Mouse (Mus musculus): ENCODE data around the gene Pnrc2.

Pnrc2 gene

DNA sequence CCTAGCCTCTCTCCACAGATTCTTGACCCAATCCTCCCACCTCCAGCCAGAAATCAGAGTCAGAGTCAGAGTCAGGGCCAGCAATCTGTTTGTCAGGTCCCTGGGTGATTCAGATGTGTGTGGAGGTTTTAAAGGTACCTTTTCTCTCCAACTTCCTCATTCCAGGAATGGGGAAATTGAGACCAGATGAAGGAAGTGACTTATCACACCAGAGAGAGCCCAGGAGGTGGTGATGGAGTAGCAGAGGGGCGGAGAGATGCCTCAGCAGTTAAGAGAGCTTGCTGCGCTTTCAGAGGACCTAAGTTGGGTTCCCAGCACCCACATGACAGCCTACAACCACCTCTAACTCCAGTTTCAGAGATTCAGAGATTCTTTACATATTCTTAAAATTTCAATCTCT is 17.9 kb upstream of the Pnrc2 start:
- no peak for DNase-seq (ENCODE audit: low spot score)

DNA sequence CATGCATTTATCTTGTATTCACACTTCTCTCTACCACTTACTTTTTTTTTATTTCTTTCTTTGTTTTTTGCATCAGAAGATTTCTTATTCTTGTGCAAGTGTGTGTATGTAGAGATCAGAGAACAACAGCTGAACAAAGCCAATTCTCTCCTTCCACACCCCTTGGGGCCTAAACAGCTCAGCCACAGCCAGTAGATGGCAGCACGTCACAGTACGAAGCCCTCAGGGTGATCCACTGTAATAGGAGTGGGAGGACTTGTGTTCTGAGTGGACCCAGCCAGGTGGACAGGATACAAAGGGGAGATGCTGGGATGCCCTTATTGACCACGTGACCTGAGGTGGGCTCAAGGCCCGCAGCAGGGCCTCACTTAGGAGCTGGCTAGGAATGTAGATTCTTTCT is 16.2 kb upstream of the Pnrc2 start:
- peak; percentile 65 for DNase-seq (ENCODE audit: low spot score)

DNA sequence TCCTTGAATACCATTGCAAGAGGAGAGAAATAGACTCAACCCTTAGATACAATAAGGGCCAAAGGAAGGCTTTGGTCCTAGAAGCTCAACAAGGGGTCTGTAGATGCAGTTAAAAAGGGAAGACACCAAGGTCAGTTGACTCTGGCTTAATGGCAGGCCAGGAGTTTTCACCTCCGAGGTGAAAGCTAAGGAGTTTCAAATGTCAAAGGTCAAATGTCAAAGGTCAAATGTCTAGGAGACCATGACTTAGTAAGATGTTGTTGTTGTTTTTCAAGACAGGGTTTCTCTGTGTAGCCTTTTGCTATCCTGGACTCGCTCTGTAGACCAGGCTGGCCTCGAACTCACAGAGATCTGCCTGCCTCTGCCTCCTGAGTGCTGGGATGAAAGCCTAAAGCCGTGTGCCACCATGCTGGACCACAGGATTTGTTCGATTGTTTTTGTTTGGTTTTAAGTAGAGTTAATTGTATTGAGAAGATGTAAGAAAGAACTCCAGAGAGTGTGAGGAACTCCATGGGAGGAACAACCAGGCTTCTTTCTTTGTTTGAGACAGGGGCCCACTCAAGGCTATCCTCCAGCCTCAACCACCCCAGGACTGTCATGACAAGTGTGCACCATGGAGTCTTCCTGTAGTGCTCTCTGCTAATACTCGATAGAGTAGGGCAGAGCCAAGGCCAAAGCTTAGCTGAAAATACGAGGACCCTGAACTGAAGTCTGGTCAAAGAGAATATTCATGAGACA is 15.7 kb upstream of the Pnrc2 start:
- no peak for DNase-seq (ENCODE audit: low spot score)

DNA sequence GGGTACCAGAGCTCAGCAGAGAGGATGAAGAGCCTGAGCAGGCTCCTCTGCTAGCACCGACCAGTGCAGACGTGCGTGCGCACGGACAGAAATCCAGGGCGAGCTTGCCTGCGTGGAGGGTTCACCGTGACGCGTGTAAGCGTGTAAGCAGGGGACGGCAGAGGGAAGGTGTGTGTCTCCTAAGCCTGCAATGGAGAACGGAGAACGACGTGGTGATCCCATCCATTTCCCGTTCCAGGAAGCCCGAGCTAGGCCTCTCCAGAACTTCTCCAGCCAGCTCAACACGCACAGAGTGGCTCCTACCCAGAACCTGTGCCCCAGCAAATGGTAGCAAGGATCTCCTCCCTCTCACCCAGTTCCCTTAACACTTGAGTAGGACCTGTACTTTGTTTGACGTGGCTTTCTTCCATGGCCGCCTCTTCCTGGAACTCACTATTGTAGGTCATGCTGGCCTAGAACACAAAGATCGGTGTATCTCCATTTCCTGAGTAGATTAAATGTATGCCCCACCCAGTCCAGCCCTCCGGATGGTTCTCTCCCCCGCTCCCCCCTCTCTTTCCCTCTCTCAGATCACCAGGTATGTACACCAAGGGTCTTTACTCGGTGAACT is 14.9 kb upstream of the Pnrc2 start:
- DNase-seq (ENCODE audit: low spot score), result no peak

DNA sequence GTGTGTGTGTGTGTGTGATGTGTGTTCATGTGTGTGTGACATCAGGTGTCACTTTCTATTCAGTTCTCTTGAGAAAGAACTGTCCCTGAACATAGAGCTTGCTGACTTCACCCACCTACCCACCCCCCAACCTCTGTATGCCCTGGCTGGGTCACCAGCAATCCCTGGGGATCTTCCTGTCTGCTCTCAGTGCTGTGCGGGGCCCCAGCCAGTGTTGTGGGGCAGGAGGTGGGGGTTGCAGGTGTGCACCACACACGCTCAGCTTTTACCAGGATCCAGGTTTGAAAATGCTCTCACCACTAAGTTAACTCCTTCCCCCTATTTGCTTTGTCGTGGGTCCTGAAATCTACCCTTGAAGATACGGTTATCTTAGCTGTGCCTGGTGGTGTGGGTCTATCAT is 12.5 kb upstream of the Pnrc2 start:
- DNase-seq (ENCODE audit: low spot score), result no peak

DNA sequence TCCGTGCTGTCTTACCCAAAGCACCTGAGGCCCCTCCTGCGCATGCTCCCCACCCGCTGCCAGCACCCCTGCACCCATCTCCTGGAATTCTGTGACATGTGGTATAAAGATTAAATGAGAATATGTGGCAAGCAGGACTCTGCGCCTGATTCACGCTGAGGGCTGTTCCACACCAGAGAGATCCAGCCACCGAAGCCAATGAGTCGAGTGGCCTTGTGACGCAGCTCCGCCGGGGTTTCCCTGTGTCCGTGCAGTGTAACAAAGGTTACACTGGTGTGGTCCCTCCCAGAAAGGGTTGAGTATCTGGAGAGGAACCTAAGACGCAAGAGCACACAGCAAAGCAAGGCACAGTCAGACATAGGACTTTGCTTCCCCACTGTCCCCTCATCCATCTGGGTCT is 12.0 kb upstream of the Pnrc2 start:
- peak; percentile 24 for DNase-seq (ENCODE audit: low spot score)

DNA sequence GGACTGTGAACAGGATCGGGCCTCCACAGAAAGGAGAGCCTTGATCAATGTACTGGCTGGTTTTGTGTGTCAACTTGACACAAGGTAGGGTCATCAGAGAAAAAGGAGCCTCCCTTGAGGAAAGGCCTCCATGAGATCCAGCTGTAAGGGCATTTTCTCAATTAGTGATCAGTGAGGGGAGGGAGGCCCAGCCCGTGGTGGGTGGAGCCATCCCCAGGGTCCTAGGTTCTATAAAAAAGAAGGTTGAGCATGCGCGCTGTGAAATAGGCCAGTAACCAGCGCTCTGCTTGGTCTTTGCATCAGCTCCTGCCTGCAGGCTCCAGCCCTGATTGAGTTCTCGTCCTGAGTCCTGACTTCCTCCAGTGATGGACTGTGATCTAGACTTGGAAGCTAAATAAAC is 10.9 kb upstream of the Pnrc2 start:
- no peak for DNase-seq (ENCODE audit: low spot score)

DNA sequence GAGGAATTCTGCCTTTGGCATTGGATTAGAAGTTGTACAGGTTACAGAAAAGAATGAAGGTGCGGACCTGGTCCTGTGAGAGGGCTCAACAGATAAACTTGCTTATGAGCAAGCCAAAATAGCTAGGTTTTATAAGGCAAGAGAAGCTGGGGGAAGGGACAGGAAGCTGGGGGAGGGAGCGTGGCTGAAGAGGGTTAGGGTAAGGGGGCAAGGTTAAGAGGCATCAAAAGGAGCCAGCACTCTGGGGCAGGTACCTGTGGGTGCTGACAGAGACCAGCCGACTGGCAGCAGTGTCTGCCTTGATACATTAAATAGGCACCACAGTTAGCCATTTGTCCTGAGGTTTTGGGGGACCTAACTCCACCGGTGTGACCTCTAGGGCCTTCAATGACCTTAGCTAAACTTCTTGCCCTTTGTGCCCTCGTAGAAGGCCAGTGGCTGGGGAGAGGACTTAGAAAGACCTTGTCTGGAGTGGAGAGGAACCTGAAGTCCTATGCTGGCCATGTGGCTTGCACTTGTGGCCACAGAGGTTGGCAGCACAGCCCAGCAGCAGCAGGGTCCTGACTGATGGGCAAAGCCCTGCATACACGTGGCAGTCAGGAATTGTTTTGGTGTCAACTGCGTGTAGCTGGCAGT is 10.3 kb upstream of the Pnrc2 start:
- DNase-seq (ENCODE audit: low spot score), result no peak

DNA sequence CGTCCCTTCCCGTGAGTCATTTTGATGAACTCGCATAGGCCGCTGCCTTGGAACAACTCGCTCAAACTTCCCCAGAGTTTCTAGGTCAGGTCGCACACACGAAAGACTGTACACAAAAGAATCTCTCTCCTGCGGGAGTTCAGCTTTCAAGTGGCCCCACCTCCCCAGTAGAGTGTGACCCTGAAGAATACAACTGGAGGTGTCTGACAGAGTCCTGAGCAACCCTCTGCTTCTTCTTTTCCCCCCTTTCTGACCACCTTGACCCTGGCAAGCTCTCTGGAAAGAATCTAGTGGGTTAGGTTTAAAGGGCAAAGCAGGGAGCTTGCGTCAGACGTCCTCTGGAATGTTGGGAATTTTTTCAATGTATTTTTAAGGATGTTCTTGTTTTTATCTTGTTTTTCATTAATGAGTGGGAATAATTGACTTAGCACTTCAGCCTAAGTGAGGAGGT is 9.8 kb upstream of the Pnrc2 start:
- DNase-seq (ENCODE audit: low spot score), result no peak

DNA sequence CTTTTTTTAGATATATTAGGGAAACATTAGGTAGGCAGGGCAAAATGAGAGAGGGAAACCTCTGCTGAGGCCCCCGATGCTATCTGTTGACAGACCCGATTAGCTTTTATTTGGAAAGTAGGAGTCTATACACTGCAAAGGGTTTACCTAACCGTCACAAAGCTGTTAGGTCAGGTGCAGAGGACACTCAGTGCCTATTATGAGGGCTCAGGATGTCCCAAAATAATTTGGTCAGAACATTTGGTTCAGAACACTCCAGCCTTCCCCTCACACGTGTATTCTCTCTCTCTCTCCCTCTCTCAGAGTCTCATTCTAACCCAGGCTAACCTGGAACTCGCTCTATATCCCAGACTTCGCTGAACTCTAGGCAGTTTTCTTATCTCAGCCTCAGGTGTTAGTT is 8.4 kb upstream of the Pnrc2 start:
- no peak for DNase-seq (ENCODE audit: low spot score)

DNA sequence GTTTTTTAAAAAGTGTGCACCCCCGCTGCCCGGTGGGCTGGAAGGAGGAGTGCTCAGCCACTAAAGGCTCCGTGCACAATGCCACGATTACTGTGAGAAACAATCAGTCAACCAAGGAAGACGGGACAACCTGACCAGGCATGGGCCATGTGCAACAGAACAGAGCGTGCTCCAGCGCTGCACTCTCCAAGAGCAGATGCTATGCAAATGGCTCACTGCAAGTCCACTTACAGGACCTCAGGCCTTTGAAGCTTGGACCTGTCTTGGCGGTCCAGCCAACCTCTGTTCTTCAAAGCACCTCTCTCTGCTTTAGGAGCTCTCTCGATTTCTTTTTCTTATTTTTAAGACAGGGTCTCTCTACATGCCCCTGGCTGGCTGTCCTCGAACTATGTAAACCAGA is 6.9 kb upstream of the Pnrc2 start:
- no peak for DNase-seq (ENCODE audit: low spot score)

DNA sequence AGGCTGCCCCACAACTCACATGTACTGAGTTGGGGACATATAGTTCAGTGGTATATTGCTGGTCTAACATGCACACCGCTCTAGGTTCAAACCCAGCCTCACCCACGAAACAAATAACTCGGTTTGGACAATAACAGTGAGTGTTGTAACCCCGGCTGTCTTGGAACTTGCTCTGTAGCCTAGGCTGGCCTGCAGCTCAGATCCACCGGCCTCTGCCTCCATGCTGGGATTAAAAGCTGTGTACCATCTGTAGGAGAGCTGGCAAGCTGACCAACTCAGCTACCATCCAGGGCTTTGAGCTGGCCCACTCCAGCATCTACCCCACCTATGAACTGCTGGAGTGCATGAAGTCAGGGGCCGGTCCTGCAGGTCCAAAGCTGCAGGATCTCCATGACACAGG is 6.4 kb upstream of the Pnrc2 start:
- DNase-seq (ENCODE audit: low spot score), result no peak

DNA sequence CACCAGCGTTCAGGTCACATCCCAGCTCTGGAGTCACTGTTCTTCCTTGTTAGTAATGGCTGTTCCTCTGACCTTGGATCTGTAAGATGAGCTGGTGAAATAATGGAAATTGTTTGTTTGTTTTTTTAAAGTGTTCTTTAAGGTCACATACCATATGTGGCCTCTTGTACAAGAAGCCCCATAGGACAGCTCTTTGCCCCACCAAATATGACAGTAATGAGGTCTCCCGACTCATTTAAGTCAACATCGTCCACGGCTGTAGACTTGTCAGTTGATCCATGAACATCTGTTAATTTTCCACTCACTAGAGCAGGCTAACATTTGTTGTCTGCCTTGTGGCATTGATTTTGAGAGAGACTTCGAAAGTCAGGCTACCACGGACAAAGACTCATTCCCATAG is 5.4 kb upstream of the Pnrc2 start:
- no peak for DNase-seq (ENCODE audit: low spot score)

DNA sequence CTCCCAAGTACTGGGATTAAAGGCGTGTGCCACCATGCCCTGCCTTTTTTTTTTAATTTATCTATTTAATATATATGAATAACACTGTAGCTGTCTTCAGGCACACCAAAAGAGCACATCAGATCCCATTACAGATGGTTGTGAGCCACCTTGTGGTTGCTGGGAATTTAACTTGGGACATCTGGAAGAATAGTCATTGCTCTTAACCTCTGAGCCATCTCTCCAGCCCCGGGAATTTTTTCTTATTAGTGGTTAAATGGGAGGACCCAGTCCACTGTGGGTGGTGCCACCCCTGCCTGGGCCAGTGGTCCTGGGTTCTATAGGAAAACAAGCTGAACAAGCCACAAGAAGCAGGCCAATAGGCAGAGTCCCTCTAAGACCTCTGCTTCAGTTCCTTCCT is 4.1 kb upstream of the Pnrc2 start:
- no peak for DNase-seq (ENCODE audit: low spot score)

DNA sequence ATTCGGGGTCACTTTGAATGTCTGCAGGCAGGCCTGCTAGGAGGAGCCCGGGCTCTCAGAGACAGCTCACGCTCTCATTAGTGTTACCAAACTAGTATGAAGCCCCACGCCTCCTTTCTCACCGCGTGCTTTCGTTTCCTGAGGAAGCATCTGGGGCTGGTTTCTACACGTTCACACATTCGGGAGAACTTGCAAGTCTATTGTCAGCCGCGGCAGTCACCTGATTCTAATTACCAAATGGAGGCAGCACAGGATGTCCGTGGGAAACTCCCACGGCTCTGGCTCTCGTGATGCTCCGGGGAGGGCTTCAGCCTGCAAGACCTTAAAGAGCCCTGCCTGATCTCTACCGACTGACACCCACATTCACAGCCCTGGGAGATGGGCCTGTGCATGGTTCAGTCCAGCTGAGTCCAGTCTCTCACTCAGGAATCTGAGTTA is 3.0 kb upstream of the Pnrc2 start:
- DNase-seq (ENCODE audit: low spot score), result peak; percentile 75

DNA sequence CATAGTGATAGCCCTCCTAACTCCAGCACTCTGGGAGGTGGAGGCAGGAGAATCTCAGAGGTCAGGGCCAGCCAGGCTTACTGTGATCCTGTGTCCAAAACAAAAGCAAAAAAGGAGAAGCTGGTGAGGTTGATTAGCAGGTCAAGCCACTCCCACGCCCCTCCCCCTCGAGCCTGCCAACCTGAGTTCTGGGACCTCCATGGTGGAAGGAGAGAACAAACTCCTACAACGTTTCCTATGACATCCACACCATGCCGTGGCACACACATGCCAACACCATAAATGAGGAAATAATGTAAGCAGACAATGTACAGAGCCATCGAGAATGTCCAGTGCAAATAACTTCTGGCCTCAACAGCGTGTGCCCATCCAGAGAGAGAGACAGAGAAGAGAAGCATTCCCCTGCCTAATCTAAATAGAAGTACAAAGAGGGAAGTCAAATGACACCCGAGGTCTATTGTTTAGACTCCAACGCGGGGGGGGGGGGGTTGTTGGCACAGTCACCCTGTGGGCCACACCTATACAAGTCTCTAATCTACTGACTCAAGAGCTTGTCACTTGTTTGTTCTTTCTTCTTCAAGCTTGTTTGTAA is 2.4 kb upstream of the Pnrc2 start:
- peak; percentile 55 for DNase-seq (ENCODE audit: low spot score)

DNA sequence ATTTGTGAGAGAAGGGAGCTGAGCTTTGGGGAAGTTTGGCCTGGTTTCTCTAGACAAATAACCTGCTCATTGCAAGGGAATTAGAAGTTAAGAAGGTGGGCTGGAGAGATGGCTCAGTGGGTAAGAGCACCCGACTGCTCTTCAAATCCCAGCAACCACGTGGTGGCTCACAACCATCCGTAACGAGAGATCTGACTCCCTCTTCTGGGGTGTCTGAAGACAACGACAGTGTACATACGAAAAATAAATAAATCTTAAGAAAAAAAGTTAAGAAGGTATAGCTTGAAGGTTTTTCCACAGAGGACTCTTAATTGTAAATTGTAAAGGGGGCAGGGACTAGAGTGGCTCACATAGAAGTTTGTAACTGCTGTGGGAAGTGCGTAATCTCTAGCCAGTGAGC is 1.9 kb upstream of the Pnrc2 start:
- no peak for DNase-seq (ENCODE audit: low spot score)

DNA sequence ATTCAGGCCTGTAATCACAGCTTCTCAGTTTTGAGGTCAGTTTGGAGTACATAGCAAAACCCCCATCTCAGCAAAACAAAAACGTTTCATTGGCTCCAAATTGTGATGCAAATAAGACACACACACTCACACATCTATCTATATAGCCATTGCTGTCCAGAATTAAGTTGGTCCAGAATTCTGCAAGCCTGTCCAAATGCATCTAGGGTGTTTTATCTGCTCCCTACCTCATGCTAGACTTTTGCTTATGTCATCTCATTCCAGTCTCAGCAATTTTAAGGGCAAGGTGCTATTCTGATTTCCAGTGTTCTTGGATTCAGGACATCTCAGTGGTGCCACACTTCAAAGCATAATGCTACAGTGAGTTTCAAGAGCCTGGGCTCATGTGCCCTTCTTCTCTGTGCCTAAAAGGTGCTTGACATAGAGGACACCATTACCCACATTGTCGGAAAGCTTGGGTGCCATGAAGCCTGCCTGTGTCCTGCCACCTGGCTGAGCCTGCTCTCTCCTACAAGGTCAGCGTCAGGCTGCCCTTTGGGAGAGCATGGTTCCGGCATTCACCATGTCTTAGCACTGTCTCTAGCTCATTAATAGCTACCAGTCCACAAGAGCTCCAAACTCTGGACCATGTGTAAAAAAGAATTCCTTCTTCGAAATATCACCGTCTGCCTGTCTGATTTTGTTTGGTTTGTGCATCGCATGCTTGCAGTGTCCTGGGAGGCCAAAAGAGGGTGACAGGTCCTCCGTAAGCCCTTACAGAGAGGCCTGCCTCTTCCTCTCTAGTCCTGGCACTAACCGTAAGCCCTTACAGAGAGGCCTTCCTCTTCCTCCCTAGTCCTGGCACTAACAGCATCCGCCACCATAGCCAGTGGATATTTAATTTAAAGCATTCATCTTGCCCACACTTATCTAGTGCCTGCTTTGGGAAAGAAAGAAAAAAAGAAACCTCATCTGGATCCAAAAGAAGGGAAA is 1.2 kb upstream of the Pnrc2 start:
- no peak for DNase-seq (ENCODE audit: low spot score)

DNA sequence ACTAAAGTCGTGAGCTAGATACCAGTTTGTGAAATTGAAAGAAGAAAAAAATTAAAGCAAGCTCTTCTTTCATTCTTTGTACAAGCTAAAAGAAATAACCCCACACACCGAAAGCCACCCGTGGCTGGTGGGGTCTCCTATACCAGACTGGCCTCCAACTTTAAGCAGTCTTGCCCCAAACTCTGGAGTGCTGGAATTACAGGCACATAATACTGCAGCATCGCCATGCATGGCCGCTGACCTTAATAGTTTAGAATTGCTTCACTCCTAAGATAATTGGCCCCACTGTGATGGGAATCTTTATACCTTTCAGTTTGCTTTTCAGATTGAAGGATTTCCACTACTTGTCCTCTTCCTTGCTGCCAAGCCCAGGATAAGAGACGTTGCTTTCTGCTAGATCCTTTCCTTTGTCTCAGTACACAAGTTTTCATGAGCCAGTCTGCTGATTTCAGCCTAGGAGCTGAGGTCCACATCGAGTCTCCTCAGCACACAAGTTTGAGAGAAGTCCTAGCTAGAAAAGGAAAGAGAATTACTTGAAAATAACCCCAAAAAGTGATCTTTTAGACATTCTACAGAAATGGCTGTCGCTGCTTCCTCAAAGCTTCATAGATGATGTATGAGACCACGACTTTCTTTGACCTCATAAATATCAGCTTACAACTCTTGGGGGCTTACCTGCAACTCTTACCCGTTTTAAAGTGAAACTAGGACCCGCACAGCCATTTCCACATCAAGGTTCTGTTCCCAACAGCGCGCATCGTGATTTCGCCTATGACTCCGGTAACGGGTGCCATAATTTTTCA is 860 bp downstream of the Pnrc2 start:
- no peak for DNase-seq (ENCODE audit: low spot score)

DNA sequence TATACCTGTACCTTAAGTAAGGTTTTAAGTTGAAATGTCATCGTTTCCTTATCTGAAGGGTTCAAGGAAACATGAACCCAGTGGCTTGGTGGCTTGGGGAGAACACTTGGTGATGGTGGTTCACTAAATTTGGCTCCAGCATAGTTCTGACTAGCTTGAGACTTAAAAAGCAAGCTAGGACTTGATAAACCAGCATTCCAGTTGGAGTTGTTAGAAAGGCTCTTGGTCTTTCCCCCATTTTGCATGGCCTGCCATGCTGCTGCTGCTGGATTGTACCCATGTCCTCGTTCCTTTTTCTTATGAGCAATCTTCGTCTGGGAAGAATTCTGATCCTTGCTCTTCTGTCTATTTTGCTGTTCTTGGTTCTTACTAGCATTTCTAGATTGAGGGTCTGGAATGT is 1.6 kb downstream of the Pnrc2 start:
- no peak for DNase-seq (ENCODE audit: low spot score)

Data from spleen, adult 12 weeks (tissue).